Mouse (Mus musculus): ENCODE measurements around the gene Omt2a.
"Not testable (repeated sequence)": the region's sequence is repeated elsewhere in the genome, so short reads cannot be mapped to it uniquely, and the experiment has no call there.

Gene Omt2a

DNA sequence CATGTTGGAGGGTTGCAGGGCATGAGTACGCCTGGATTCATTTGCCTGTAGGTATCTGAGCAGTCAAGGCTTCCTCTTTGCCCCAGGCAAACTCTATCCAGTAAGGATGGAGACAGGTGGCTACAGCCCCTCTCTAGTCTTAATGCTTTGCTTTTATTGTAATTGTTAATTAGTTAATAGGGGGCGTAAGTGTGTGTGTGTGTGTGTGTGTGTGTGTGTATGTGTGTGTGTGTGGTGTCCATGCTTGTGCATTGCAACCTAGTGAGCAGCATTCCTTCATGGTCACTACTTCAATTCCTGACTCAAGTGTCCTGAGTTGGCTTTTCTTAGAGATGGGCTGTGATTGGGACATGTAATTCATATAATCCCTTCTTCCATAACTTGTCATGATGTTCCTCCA, at the start of gene Omt2a:
Gene Omt2a, minus strand, starts transcription at position 101 of the 400 bp plus-strand sequence.
- DNase-seq: no peak

DNA sequence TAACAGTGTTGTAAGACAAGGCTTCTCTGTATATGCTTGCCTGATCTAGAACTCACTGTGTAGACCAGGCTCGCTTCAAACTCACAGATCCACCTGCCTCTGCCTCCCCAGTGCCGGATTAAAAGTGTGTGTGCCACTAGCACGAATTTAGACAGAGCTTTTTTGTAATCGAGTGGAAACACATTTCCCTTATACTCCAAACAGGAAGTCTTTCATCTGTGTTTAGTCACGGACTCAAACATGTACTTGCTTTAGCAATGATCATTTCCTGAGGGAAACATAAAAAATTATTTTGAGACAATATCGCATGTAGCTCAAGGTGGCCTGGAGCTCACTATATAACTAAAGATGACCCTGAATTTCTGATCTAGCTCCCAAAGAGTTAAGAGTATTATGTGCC, 48.8 kb upstream of the Omt2a start:
- no peak for DNase-seq

DNA sequence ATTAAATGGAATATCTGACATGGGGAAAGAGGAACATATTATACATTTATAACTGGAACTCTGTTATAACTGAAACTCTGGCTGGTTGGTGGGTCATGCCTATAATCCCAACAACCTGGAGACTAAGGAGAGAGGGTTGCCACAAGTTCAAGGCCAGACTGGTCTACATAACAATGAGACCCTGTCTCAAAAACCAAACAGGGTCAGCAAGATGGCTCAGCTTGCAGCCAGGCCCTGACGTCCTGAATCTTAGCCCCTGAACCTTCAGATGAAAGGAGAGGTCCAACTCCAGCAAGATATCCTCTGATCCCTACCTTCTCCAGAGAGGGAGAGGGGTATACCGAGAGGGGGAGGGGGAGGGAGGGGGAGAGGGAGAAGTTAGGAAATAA, 45.9 kb upstream of the Omt2a start:
- no peak for DNase-seq

DNA sequence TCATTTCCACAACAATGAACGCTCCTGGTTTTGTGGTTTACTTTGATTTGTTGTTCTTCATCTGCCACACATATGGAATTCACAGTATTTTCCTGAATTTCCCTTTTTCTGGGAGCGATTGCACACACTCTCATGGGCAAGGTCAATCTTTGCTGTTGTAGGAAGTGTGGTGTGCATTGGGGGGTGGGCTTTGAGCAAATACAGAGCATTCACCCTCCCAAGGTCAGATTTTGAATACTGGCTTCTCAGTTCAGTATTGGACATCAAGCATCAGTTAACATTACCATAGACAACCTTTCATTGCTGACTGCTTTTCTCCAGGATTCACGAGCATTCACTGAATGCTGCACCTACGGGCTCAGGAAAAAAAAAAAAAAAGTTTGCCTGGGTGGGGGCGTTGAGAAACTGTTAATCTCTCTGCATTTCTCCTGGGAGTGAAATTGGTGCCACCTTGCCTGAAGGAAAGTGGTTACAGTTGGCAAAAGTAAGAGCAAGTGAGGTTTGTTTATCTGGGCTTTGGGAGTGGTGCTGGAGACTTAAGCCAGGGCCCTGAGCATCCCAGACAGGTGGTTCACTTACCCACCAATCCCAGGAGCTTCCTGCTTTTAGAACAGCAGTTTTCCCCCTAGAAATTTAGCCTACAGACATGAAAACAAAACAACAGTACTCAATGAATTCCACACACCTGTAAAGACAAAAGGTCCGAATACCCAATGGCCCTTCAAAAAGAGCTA, 45.3 kb upstream of the Omt2a start:
- DNase-seq: no peak

DNA sequence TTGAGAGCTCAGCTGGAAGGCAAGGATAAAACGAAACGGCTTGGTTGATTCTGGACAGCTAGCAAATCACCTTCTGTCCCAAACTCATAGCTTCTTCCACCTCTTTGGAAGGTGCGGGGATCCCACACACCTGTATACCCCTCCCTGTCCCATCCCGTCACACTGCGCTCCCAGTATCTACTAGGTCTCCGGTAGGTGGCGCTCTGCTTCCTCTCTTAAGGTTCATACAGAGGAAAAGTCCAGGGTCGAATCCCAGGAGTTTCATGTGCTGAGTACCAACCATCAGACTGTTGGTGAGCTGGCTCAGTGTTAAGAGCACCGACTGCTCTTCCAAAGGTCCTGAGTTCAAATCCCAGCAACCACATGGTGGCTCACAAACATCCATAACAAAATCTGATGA, 43.5 kb upstream of the Omt2a start:
- DNase-seq: peak; percentile 82 to 90

DNA sequence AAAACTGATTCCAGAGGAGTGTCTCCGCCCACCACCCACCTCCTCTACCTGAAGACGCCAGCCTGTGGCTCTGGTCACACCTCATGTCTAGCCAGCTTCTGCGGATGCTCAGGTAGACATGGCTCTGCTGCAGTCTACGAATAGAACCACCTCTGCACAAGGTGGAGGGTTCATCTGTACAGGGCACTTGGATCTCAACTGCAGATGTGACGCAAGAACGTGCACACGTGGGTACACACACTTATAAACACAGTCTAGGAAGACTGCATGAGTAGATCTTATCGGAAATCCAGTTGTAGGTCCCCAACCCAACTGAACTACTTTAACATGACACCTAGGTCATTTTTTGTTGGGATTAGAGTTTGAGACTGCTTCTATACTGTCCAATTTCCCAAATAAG, 41.0 kb upstream of the Omt2a start, which contains the start of gene Gsta2:
Gene Gsta2, minus strand, starts transcription at position 178 of the 400 bp plus-strand sequence.
- DNase-seq: no peak

DNA sequence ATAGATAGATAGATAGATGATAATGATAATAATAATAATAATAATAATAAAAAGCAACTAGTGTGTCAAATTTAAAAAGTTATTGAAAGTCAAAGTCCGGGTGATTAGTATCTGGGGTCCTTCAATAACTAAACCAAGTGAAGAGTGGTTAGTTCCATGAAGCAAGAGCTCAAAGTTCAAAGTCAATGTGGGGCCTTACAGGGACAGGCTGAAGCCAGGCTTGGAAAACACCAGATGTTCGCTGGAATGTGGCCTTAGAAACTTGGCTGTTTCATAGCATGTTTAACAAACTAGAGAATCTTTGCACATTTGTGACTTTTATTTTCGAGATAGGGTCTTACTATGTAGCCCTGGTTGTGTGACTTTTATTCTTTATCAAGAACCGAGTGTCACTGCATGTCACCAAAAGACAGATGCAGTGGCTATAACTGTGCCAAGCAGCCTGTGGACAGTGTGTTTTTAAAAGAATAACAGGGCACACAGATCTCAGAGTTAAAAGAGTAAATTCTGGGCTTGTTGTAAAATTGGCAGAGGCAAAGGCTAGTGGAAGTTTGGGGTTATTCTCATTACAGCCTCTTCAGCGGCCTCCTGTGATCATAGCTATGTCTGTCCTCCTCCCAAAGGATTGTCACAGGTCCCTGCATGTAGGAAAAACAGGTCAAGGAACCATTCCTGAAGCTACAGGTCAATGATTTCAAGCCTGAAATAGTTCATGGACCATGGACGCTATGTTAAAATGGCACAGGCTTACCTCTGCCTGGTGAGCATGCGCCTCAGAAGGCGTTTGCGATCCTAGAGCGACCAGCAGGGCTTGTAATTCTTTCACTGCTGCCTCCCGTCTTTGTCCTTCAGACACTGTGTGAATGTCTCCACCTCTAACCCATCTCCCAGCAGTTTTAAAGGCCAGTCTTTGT, 40.3 kb upstream of the Omt2a start:
- peak; percentile 42 to 64 for DNase-seq

DNA sequence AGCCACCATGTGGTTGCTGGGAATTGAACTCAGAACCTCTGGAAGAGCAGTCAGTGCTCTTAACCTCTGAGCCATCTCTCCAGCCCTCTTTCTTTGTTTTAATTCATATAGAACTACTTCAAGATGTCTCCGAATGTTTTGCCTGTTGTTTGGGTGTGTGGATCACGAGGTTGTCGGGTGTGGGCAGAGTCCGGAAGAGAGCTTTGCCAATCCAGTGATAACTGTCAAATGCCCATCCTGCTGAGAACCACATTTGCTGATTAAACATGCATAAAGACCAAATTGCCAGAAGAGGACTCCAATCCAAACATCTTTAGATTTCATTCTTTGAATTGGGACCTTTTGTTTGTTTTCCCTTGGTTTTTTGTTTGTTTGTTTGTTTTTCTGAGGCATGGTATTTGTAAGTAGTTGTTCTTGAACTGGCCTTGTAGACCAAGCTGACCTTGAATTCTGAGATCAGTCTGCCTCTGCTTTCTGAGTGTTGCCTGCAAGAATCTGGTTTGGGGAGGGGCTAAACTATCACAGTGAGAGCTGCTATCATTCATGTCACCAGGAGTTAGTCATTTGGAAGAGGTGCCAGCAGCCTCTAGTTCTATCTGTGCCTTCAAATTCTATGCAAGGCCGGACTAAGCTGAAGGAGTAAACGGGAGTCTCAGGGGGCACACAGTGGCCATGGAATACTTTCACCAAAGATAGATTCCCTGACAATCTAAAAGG, 37.1 kb upstream of the Omt2a start:
- no peak for DNase-seq

DNA sequence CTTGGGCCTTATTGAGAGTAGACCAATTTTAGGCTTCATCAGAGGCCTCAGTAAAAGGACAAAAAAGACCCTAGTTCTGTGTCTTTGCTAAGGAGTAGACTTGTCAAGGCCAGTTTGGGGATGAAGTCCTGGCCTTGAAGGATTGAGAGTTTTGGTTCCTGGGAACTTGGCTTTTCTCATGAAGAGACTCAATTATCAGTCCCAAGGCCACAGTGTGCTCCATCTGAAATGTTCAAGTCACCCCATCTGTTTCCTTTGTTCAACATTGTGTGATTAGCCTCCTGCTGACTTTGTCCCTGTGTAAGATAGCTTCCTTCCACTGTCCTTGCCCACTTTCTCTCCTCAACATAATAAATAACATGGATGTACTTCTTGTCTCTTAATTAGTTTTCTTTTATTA, 35.4 kb upstream of the Omt2a start:
- DNase-seq: not testable (repeated sequence)

DNA sequence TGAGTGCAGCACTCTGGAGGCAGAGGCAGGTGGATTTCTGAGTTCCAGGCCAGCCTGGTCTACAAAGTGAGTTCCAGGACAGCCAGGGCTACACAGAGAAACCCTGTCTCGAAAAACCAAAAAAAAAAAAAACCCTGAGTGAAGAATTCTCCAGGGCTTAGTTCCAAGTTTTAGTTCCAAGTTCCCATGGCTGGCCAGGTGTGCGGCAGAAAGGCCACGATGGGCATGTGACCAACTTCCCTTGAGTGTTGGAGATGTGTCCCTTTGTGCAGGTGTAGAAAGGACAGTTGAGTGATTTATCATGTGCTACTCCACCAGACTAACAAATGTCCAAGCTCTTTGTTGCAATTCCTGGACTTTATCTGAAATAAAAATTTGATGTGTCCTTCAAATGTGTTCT, 34.5 kb upstream of the Omt2a start:
- DNase-seq: peak; percentile 60 to 62

DNA sequence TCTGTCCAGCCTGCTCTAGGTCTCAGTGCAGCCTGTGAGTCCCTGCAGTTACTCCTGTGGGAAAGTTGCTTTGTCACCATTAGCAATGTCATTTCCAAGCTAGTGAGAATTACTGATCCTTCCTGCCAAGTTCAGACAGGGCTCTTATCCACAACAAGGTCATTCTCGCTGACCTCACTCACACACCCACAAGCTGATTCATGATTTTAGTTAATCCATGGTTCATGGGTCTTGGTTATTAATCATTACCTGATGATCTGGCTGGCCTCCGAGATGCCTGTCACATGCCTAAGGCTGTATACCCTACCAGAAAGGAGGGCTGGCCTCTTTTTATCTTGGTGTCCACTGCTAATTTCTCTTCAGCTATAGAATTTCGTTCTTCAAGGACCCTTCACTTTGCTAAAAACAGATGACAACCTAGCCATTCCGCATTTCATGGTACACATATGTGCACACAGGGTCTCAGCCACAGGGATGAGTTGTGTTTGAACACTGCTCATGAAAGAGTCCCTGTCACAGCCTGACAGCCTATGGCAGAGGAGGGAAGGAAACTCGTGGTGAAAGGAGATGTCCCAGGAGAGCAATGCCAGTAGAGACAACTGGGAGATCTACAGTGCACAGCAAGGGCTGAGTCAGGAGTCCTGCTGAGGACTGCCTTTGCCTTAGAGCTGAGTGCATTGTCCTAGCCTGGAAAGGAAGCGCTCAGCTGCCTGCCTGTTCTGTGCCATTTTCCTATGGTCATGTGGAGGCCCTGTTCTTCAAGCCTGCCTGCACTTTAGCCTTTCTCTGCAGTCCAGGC, 33.8 kb upstream of the Omt2a start:
- peak; percentile 81 to 89 for DNase-seq

DNA sequence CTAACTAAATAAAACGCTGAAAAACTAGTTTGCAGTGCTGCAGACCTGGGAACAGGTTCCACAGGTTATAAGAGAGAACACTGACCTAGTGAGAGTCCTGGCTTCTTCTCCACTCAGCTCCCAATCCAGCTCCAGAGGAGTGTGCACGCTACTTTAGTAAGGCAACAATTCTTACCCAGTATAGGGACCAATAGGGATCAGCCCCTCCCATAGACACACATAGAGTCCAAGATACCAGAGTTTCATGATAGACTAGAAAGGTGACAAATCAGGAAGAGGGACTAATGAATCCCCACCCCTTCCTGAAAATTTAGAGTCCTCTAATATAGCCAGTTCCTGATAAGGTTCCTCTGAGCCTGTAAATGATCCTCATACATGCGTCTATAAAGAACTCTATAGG, 32.4 kb upstream of the Omt2a start:
- DNase-seq: peak; percentile 29 to 46

DNA sequence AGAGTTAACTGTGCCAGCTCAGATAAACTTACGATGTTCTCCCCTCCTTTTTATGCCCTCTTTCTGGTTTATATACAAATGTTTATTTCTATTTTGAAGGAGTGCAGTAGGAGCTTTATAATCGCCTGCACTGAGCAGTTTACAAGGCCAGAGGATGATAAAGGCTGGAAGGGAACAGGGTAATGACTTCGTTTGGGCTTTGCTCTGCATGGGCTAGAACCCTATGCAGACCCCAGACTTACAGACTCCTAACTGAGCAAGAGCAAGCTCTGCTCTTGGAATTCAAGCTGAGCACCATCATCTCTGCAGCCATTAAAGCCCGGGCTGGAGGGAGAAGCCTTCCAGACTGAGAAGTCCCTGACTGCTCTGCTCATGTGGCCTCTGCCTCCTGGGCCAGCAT, 30.6 kb upstream of the Omt2a start:
- DNase-seq: not testable (repeated sequence)

DNA sequence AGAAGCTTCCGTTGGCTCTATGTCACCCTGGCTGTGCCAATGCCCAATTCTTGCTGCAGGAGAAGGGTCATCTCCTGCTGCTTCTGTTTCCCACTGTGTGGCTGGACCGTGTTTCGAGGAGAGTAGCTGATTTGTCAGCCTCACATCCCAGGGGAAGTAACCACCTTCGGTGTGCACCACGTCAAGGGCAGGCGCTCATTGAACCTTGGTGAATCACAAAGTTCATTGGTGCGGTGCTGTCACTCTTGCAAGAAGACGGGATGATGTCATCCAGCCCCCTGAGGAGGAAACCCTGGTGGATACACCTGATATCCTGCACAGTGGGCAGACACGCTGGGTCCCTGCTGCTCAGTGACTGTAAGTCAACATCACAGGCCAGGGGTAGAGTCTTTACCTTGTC, 28.5 kb upstream of the Omt2a start:
- peak; percentile 28 to 71 for DNase-seq

DNA sequence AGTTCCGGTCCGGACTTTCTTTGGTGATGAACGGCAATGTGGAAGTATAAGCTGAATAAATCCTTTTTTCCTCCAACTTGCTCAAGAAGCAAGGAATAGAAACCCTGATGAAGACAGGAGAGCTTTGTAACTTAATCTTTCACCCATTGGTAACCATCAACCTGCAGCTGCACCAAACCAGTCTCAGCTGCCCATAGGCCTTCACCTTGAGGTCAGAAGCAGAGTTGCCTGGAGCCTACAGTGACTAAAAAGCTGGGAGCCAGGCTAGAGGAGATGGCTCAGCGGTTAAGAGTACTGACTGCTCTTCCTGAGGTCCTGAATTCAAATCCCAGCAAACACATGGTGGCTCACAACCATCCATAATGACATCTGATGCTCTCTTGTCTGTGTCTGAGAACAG, 27.9 kb upstream of the Omt2a start:
- DNase-seq: peak in 1 of 2 experiments; percentile 41

DNA sequence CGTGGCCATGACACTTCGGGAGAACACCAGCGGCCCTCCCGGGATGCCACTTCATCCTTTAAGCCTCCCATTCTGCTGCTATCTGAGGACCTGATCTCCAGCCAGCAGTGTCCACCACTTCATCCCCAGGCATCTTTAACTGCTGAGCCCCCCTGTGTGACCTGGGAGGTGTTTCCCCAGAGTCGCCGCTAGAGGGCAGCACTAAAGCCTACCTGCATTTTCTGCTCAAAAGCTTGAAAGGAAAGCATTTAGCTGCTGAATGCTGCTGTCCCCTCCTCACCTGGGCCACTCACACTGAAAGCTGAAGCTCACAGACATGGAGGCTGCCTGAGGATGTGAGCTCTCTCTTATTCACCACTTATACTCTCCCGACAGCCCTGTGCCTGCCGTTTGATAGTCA, 25.7 kb upstream of the Omt2a start:
- DNase-seq: peak; percentile 39 to 50

DNA sequence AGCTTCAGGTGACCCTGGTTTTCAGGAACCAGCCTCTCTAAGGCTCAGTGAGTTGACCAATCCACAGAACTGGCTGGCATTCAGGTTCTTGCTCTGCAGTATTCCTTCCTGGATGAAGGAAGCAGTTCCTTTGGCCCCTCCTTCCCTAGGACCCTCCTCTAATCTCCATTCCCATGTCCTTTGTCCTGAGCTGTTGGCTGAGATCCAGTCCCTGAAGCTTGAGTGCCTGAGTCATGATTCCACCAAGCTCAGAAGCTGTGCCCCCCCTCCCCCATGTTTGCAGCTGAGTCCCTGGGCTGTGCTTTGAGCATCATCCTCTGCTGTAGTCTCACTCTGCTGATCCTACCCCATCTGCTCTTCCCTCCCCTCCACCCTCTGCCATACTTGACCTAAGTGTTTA, 22.5 kb upstream of the Omt2a start:
- DNase-seq: peak in 1 of 2 experiments; percentile 21

DNA sequence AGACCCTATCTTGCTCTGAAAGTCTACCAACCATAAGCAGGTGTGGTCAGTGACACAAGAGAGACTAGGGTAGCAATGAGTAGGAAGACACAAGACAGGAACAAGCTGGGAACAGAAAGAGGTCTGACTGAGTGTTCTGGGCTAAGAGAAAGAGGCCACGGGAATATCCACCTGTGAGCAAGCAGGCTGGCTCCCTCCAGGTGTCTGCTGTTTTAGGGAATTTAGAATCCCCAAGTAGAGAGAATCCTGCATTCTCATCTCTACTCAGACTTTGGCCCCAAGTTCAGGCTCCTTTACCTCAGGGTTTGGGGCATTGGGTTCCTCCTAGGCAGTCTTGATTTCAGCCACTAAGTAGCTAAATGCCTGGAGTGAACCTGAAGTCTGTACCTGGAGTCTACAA, 12.7 kb upstream of the Omt2a start, which contains the start of gene Omt2b:
Gene Omt2b, plus strand, starts transcription at position 301 of the 400 bp plus-strand sequence.
- not testable (repeated sequence) for DNase-seq

DNA sequence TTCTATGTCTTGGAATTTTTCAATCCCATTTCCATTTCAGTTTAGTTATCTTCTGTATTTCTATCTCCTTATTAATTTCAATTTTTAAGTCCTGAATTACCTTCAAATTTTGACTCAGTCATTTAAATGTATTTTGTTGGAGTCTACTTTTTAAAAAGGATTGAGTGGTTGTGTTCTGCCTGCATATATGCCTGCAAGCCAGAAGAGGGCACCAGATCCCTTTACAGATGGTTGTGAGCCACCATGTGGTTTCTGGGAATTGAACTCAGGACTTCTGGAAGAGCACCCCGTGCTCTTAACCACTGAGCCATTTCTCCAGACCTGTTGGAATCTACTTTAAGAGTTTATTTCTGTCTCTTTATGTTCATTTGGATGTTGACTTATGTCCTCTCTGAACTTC, 4.9 kb upstream of the Omt2a start:
- no peak for DNase-seq

DNA sequence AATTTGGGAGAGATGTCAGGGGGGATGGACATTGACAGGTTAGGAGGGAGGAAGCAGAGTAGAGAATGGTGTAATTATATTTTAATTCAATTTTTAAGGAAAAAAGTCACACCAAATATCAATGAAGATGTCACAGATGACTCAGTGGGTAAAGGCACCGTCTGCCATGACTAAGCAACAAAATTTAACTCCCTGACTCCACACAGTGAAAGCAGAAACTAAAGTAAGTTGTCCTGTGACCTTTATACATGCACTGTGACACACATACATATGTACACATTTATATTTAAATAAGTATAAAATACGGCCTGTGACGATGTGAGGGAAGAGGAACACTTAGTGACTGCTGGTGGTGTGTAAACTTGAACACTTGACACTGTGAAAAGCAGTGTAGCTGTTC, 6.5 kb downstream of the Omt2a start:
- DNase-seq: not testable (repeated sequence)

DNA sequence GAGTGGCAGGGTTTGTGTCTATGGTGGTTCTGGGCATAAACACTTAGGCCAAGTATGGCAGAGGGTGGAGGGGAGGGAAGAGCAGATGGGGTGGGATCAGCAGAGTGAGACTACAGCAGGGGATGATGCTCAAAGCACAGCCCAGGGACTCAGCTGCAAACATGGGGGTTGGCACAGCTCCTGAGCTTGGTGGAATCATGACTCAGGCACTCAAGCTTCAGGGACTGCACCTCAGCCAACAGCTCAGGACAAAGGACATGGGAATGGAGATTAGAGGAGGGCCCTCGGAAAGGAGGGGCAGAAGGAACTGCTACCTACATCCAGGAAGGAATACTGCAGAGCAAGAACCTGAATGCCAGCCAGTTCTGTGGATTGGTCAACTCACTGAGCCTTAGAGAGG, 15.5 kb downstream of the Omt2a start:
- DNase-seq: not testable (repeated sequence)

DNA sequence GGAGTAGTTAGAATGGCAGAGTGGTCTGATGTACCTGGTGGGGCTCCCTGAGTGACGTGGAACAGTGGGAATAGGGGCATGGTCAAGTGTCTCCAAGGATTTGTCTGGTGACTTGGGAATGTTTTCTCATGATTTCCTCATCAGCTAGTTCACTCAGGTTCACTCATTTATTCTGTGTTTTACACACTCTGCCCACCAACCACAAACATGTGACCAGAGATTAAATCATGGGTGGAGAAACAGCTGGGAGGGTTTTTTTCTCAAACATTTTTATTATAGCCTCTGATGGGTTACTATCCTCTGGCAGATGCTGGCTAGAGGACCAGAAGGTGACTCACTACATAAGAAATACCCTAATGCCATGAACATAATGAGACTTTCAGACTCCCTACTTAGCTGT, 16.4 kb downstream of the Omt2a start:
- no peak for DNase-seq
